Mouse (Mus musculus) neural tube, embryonic 12.5 days (tissue): ENCODE results near the gene Rnf123. TPM values are rescaled to one million over a fixed set of nuclear protein-coding genes. Genes with fewer than 3 reads are reported as not detected.
A peak's percentile ranks its signal among the peaks of the same experiment; 100 is the strongest.

Experiments
- ATAC-seq: fragments of 200-750 bp; cut with Nextera tagmentation; 2 replicates; pipeline ENCODE4 v1.8.0; 2017; ENCODE audit warnings: low read depth, mild to moderate bottlenecking, moderate TSS enrichment, moderate library complexity; ENCODE audit not compliant: low FRiP score
- H3K27ac ChIP-seq: fragments of 300-500 bp; sonication (generic); 2 replicates; pipeline ENCODE4 v1.5.1; 2016
- H3K27me3 ChIP-seq: fragments of 300-500 bp; sonication (generic); replicated peaks from 2 replicates; pipeline ENCODE4 v1.6.1; 2016; ENCODE audit warnings: mild to moderate bottlenecking
- H3K36me3 ChIP-seq: fragments of 300-500 bp; sonication (generic); 2 replicates; pipeline ENCODE4 v1.6.1; 2016; ENCODE audit warnings: mild to moderate bottlenecking
- H3K4me1 ChIP-seq: fragments of 300-500 bp; sonication (generic); 2 replicates; pipeline ENCODE4 v1.6.1; 2016
- H3K4me2 ChIP-seq: fragments of 300-500 bp; sonication (generic); replicated peaks from 2 replicates; pipeline ENCODE4 v1.6.1; 2016; ENCODE audit warnings: mild to moderate bottlenecking
- H3K4me3 ChIP-seq: fragments of 300-500 bp; sonication (generic); 2 replicates; pipeline ENCODE4 v1.5.1; 2016
- H3K9ac ChIP-seq: fragments of 300-500 bp; sonication (generic); 2 replicates; pipeline ENCODE4 v1.6.1; 2016; ENCODE audit warnings: mild to moderate bottlenecking
- H3K9me3 ChIP-seq: fragments of 300-500 bp; sonication (generic); 2 replicates; pipeline ENCODE4 v1.6.1; 2016; ENCODE audit warnings: mild to moderate bottlenecking
- WGBS: fragments of 180-500 bp; shearing (Covaris S2); methylation state at CpG from one replicate; pipeline ENCODE4 v1.1.7; 2016; 5-methylcytosine and 5-hydroxymethylcytosine counted together
- polyA plus RNA-seq: library from polyadenylated mRNA; unstranded; fragments of >200 nt; fragmentation: Nextera tagmentation; extraction: Ambion mirVana; gene quantifications from 2 replicates; pipeline ENCODE4 v1.2.1, GENCODE M21; 2016

Rnf123 gene
- polyA plus RNA-seq, 1 experiment from 2014 or later, result 43.5 TPM

DNA sequence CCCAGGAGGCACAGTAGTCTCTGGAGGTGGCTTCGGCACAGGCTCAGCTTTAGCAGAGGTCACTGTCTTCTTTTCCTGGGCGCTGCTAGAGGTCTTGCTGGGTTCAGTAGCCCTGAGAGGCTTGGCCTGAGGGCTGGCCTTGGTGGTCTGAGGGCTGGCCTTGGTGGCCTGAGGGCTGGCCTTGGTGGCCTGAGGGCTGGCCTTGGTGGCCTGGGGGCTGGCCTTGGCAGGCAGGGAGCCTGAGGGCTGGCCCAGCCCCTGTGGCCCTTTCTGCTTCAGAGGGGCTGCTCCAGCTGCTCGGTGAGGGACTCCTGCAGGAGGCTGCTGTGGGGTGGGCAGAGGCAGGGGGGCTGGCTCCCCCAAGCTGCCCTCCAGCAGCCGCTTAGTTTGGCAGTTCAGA is 34.0 kb upstream of the Rnf123 start:
- peaks cover 3% of the 10 kb centered on the region; the same call in 1 of the 2 replicates for H3K27me3 ChIP-seq

DNA sequence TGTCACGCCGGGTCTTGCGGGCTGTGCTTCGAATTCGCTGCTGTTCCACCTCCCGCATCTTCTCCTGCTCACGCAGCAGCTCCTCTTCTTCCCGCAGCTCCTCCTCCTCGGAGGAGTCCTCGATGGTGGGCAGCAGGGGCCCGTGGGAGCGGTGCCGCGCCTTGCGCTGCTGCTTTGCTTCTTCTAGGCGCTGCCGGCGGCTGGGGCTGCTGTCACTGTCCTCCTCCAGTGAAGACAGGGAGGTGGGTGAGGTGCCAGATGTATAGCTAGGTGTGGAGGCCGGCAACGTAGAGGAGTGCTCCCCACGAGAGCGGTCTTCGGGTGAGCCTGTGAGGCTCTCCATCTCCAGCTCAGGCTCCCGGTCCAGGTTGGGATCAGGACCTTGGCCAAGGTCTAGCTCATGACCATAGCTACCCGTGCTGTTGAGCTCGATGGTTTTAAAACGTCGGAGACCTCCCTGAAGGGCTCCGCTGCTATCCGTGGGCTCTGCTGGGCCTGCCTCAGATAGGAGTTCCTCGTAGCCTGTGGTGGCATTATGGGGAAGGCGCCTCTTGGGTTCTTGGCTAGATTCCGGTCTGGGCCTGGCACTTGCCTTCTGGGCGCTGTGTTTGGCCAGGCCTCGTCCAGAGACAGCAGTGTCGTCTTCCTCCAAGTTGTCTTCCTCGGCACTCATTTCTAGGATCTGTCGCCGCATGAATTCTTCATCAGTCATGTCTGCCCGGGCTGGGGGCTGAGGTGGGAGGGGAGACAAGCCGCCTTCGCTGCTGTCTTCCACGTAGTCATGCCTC is 32.3 kb upstream of the Rnf123 start:
- H3K4me2 ChIP-seq, result no peak overlapping the region
- peaks cover 64% of the 10 kb centered on the region for H3K36me3 ChIP-seq
- 72% methylated on average over 43 of the region's 43 CpGs for WGBS
- H3K27me3 ChIP-seq, result peaks cover 7% of the 10 kb centered on the region
- H3K4me3 ChIP-seq, result no peak overlapping the region
- H3K9me3 ChIP-seq, result no peaks in the 10 kb centered on the region
- H3K27ac ChIP-seq, result no peak overlapping the region
- H3K4me1 ChIP-seq, result peaks cover 12% of the 10 kb centered on the region
- ATAC-seq, result no peak
- H3K9ac ChIP-seq, result no peak overlapping the region

More for the DNA sequence above, 34.0 kb upstream of the Rnf123 start:
- no peak overlapping the region for H3K4me3 ChIP-seq
- no peak for ATAC-seq
- 60% methylated on average over 4 of the region's 4 CpGs for WGBS
- no peak overlapping the region for H3K9ac ChIP-seq
- H3K9me3 ChIP-seq, result no peaks in the 10 kb centered on the region
- H3K4me2 ChIP-seq, result no peak overlapping the region
- H3K4me1 ChIP-seq, result no peaks in the 10 kb centered on the region
- no peak overlapping the region for H3K27ac ChIP-seq
- peaks cover 52% of the 10 kb centered on the region for H3K36me3 ChIP-seq

DNA sequence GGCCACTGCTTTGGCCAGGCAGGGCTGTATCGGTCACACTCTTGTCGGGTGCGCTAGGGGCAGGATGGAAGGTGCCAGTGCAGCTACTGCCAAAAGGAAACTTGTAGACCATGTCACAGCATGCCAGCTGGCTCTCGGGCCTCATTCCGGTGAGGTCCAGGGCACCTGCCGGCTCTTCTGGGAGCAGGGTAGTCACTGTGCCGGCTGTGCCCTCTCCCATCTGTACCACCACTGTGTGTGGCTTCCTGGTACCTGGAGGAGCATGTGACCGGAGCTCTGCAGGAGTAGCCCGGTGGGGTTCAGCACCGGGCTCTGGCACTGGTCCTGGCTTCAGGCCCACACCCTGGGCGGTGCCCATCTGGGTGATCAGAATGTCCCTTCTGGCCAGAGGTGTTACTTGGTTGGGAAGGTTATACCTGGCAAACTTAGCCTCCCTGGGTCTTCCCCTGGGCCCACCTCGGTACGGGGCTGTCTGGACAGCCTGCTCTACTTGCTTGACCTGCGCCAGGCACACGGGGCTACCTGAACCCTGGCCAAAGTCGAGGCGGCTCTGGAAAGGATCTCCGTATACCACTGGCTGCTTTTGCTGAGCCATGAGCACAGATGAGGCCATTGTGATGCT is 29.7 kb upstream of the Rnf123 start:
- no peak overlapping the region for H3K27ac ChIP-seq
- H3K27me3 ChIP-seq, result peaks cover 7% of the 10 kb centered on the region
- WGBS, result 94% methylated on average over 18 of the region's 18 CpGs
- H3K4me1 ChIP-seq, result peaks cover 14% of the 10 kb centered on the region
- ATAC-seq, result no peak
- H3K4me3 ChIP-seq, result no peak overlapping the region
- peaks cover 80% of the 10 kb centered on the region for H3K36me3 ChIP-seq
- no peak overlapping the region for H3K4me2 ChIP-seq
- H3K9me3 ChIP-seq, result no peaks in the 10 kb centered on the region
- H3K9ac ChIP-seq, result no peak overlapping the region

DNA sequence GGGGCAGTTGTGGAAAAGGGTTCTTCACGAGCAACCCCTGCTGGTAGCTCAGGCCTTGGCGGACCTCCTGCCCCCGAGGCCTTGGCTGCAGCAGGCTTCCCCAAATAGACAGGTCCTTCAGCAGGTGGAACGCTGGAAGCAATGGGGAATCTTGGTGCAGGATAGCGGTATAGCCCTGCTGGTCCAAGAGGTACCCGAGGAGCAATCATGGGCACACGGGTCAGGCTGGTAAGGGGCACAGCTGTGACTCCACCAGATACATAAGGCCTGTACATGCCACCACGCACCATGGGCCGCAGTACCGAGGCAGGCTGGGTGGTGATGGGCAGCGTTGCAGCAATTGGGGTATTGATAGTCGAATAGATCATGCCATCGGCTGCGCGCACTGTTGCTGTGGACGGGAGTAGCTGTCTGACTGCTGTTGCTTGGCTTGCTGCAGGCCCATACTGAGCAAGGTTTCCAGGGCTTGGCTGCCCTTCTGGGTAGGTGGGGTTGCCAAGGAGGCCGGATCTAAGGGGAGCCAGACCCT is 28.5 kb upstream of the Rnf123 start:
- H3K4me3 ChIP-seq, result 0 out of 2 replicates have a peak overlapping the region, but pooled peaks have one; percentile 11
- H3K9me3 ChIP-seq, result no peaks in the 10 kb centered on the region
- H3K27ac ChIP-seq, result no peak overlapping the region
- no peak for ATAC-seq
- H3K36me3 ChIP-seq, result peaks cover 80% of the 10 kb centered on the region
- WGBS, result 71% methylated on average over 17 of the region's 17 CpGs
- H3K4me2 ChIP-seq, result peak overlapping the region; percentile 46
- H3K27me3 ChIP-seq, result peaks cover 7% of the 10 kb centered on the region
- peaks cover 14% of the 10 kb centered on the region for H3K4me1 ChIP-seq
- H3K9ac ChIP-seq, result peak overlapping the region; percentile 45

DNA sequence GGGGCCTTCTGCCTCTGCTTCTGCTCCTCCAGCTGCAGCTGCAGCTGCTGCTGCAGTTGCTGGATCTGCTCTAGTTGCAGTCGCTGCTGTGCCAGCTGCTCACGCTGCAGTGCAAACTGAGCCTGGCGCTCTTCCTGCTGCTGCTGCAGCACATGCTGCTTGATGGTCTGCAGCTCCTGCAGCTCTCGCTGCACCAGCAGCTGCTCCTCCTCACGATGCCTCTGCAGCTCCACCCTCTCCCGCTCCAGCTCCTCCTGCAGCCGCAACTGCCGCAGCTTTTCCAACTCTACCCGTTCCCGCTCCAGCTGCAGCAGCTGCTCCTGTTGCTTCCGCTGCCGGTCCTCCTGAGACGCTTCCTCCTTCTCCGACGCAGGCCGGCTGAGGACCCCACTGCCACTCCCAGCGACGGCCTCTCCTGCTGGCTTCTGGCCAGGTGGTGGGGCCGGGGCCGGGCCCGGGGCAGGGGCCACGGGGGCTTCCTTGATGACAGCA is 28.0 kb upstream of the Rnf123 start:
- no peaks in the 10 kb centered on the region for H3K9me3 ChIP-seq
- 0 out of 2 replicates have a peak overlapping the region, but pooled peaks have one; percentile 11 for H3K4me3 ChIP-seq
- H3K4me2 ChIP-seq, result peak overlapping the region; percentile 46
- 19% methylated on average over 22 of the region's 22 CpGs for WGBS
- no peak for ATAC-seq
- H3K9ac ChIP-seq, result peak overlapping the region; percentile 45
- peaks cover 14% of the 10 kb centered on the region for H3K4me1 ChIP-seq
- no peak overlapping the region for H3K27ac ChIP-seq
- H3K27me3 ChIP-seq, result peaks cover 9% of the 10 kb centered on the region
- H3K36me3 ChIP-seq, result peaks cover 78% of the 10 kb centered on the region

DNA sequence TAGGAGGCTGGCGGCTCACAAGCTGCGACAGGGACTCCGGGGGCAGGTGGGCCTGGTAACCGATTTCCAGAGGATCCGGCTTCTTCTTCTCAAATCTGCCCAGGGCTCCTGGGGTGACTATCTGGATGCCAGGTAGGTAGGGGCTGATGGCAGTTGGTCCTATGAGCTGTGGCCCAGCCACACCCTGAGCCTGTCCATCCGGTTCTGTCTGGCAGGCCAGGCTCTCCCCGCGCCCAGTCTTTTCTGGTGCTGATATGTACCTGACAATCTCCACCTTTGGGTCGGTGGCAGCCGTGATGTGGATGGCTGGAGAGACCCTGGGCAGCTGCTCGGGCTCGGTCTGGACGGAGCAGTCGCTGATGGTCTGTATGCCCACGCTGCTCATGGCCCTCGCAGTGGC is 27.0 kb upstream of the Rnf123 start:
- no peak for ATAC-seq
- peaks cover 76% of the 10 kb centered on the region for H3K36me3 ChIP-seq

DNA sequence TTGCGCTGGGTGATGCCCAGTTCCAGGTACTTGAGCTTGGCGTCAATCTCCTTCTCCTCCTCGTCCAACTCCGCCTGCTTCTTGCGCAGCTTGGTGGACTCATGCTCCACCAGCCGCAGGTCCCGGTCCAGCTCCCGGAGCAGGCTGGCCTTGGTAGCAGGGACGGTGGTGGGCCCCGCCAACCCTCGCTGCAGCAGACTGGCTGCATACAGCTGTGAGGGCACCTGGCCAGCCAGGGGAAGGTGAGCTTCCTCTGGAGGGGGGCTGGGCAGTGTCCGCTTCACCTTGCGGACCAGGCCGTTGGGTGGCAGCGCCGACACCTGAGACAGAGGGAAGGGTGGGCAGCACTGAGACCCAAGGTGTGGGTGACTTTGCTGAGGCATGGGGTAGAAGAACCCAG is 24.7 kb upstream of the Rnf123 start:
- Histone ChIP-seq H3K9me3 (no peaks in the 10 kb centered on the region), H3K4me3 (no peak overlapping the region), H3K9ac (no peak overlapping the region), H3K27me3 (peaks cover 9% of the 10 kb centered on the region), H3K27ac (no peak overlapping the region), H3K4me1 (peaks cover 32% of the 10 kb centered on the region), H3K4me2 (no peak overlapping the region), H3K36me3 (peaks cover 71% of the 10 kb centered on the region)
- 94% methylated on average over 16 of the region's 16 CpGs for WGBS
- ATAC-seq, result no peak

More for the DNA sequence above, 27.0 kb upstream of the Rnf123 start:
- H3K4me2 ChIP-seq, result no peak overlapping the region
- peaks cover 24% of the 10 kb centered on the region for H3K4me1 ChIP-seq
- peaks cover 12% of the 10 kb centered on the region for H3K27me3 ChIP-seq
- no peak overlapping the region for H3K4me3 ChIP-seq
- H3K9ac ChIP-seq, result 0 out of 2 replicates have a peak overlapping the region, but pooled peaks have one; percentile 21
- WGBS, result 92% methylated on average over 16 of the region's 16 CpGs
- H3K27ac ChIP-seq, result no peak overlapping the region
- no peaks in the 10 kb centered on the region for H3K9me3 ChIP-seq

DNA sequence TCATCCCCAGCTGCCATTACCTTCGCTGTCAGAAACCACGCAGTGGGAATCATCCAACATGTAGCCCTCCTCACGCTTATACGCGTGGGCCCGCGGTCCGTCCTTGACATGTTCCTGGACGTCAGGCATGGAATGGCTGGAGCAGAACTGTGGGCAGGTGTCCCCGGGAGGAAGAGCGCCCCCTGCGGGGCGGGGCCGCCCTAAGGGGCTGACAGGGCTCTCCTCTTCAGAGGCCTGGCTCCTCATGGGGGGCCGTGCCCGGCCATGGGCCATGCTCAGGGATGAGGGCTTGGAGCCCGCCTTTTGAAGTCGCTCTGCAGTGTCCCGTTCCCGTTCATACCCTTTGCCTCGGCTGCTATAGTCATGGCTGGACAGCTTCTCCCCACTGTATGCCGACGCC is 22.9 kb upstream of the Rnf123 start:
- no peaks in the 10 kb centered on the region for H3K9me3 ChIP-seq

DNA sequence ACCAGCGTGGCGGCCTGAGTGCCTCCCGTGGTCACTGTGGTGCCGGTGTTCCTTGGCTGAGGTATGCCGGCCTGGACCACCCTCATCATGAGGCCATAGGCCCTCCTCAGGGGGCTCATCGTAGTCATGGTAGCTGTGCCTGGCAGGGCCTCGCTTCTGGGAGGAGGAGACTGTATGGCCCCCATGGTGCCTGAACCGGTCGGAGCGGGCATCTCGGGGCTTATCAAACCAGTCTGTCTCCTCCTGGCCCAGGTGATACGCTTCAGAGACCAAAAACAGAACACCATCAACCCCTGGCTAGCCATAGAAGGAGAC is 22.4 kb upstream of the Rnf123 start:
- Histone ChIP-seq H3K4me2 (0 out of 2 replicates have a peak overlapping the region, but pooled peaks have one; percentile 31), H3K9ac (no peak overlapping the region; the same call in 1 of the 2 replicates), H3K4me3 (no peak overlapping the region), H3K36me3 (peaks cover 61% of the 10 kb centered on the region), H3K4me1 (peaks cover 20% of the 10 kb centered on the region), H3K27ac (no peak overlapping the region), H3K27me3 (peaks cover 5% of the 10 kb centered on the region), H3K9me3 (no peaks in the 10 kb centered on the region)
- no peak for ATAC-seq
- WGBS, result 74% methylated on average over 12 of the region's 12 CpGs

More for the DNA sequence above, 22.9 kb upstream of the Rnf123 start:
- H3K36me3 ChIP-seq, result peaks cover 66% of the 10 kb centered on the region
- 92% methylated on average over 23 of the region's 23 CpGs for WGBS
- no peak overlapping the region for H3K4me2 ChIP-seq
- no peak overlapping the region for H3K4me3 ChIP-seq
- ATAC-seq, result no peak
- no peak overlapping the region for H3K9ac ChIP-seq
- peaks cover 8% of the 10 kb centered on the region for H3K27me3 ChIP-seq
- H3K4me1 ChIP-seq, result peaks cover 26% of the 10 kb centered on the region
- H3K27ac ChIP-seq, result no peak overlapping the region

DNA sequence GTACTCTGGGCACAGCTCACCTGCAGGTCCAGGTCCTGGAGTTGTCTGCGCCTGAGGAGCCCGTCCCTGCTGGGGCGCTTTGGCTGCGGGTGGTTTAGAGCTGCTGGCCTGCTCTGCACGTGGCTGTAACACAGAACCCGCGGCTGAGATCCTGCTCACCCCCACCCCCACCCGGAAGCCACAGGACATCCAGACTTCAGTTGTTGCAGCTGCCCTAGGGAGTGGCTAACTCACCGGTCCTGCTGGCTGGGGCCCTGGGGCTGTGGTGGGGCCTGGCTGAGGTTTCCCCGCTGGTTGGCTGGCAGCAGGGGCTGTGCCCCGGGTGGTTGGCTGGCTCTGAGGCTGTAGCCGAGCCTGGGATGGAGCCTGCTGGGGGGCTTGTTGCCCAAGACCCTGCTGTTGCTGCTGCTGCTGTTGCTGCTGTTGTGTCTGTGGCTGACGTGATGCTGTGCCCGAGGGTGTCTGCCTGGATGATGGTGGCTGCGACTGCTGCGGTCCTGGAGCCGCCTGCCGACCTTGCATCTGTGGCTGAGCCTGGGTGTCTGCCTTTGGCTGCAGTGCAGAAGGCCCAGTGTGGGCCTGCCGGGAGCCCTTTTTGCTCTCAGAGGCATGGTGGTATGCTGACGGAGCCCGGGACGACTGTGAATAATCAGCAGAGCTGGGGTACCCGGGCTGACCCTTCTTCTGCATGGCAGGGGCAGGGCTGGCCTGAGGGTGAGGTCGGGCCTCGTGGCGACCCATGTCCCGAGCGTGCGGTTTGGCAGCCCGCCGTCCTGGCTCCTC is 21.8 kb upstream of the Rnf123 start:
- ATAC-seq, result 0 out of 2 replicates have a peak, but pooled peaks have one; percentile 33
- 39% methylated on average over 31 of the region's 31 CpGs for WGBS
- Histone ChIP-seq H3K27ac (no peak overlapping the region), H3K9ac (peak overlapping the region; percentile 33; the same call in 1 of the 2 replicates), H3K27me3 (peaks cover 5% of the 10 kb centered on the region), H3K36me3 (peaks cover 56% of the 10 kb centered on the region), H3K4me1 (peaks cover 18% of the 10 kb centered on the region), H3K4me2 (peak overlapping the region; percentile 31), H3K4me3 (no peak overlapping the region), H3K9me3 (no peaks in the 10 kb centered on the region)

DNA sequence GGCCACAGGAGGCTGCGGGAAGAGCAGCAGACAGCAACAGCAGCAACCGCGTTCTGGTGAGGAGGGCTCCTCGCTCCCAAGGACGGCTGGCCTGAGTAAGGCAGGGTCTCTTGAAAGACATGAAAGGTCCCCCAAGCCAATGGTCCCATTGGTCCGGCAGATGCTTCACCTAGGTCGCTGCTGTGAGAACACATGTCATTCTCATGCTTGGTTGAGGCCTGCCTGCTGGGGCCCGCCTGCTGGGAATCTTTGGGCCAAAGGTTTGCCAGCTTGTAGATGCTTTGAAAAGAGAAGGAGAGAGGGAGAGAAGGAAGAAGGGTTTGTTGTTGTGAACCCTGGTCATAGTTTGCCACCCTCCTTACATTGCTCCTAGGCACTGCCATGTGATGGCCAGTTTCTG is 16.5 kb upstream of the Rnf123 start:
- Histone ChIP-seq H3K27ac (no peak overlapping the region), H3K27me3 (no peaks in the 10 kb centered on the region), H3K36me3 (peaks cover 37% of the 10 kb centered on the region), H3K4me3 (no peak overlapping the region), H3K9me3 (no peaks in the 10 kb centered on the region), H3K4me2 (no peak overlapping the region), H3K4me1 (peaks cover 11% of the 10 kb centered on the region), H3K9ac (no peak overlapping the region)
- WGBS, result 86% methylated on average over 8 of the region's 8 CpGs
- no peak for ATAC-seq
